Mouse (Mus musculus): ENCODE measurements at regions not wholly inside any gene's neighbourhood (a gene's known extent, or its start where the extent isn't known, plus 50 kb on each side); places are given as distances from the start of the nearest gene placed in this dataset.
"Not testable (repeated sequence)": the region's sequence is repeated elsewhere in the genome, so short reads cannot be mapped to it uniquely, and the experiment has no call there.

GRCm38 (mm10) chr11:16594832-16595231 is 86.5 kb upstream of the Sec61g start:
- Histone ChIP-seq H3K27me3 (ENCODE audit: control insufficient read depth, insufficient read depth, low read length) (no peaks in the 10 kb centered on the region), H3K27ac (ENCODE audit: insufficient read depth, low read depth, low read length) (no peak overlapping the region), H3K4me3 (ENCODE audit: low read depth, low read length) (no peak overlapping the region), H3K36me3 (ENCODE audit: control insufficient read depth, insufficient read depth, low read length) (no peaks in the 10 kb centered on the region), H3K4me1 (ENCODE audit: control insufficient read depth, insufficient read depth, insufficient read length, low read length) (no peaks in the 10 kb centered on the region; the same call in 1 of the 2 replicates)
- 58% methylated on average over 1 of the region's 1 CpGs for WGBS
- TF ChIP-seq CTCF (IDR thresholded peaks at IDR 0.05; ENCODE audit: extremely low read depth, insufficient read length, insufficient replicate concordance, low read depth, low read length): no peak
- TF ChIP-seq POLR2A (IDR thresholded peaks at IDR 0.05; ENCODE audit: low read depth, low read length): no peak

GRCm38 (mm10) chr11:16597038-16597830 is 89.0 kb upstream of the Sec61g start:
- Histone ChIP-seq H3K27me3 (ENCODE audit: control insufficient read depth, insufficient read depth, low read length) (no peaks in the 10 kb centered on the region), H3K4me1 (ENCODE audit: control insufficient read depth, insufficient read depth, insufficient read length, low read length) (no peaks in the 10 kb centered on the region), H3K27ac (ENCODE audit: insufficient read depth, low read depth, low read length) (no peak overlapping the region), H3K36me3 (ENCODE audit: control insufficient read depth, insufficient read depth, low read length) (no peaks in the 10 kb centered on the region), H3K4me3 (ENCODE audit: low read depth, low read length) (no peak overlapping the region)
- 87% methylated on average over 6 of the region's 6 CpGs for WGBS
- no peak for TF ChIP-seq CTCF (IDR thresholded peaks at IDR 0.05; ENCODE audit: extremely low read depth, insufficient read length, insufficient replicate concordance, low read depth, low read length)
- TF ChIP-seq POLR2A (IDR thresholded peaks at IDR 0.05; ENCODE audit: low read depth, low read length): no peak

- Histone ChIP-seq H3K4me1 (ENCODE audit: control insufficient read depth, insufficient read depth, insufficient read length, low read length) (no peaks in the 10 kb centered on the region), H3K4me3 (ENCODE audit: low read depth, low read length) (no peak overlapping the region), H3K36me3 (ENCODE audit: control insufficient read depth, insufficient read depth, low read length) (no peaks in the 10 kb centered on the region), H3K27me3 (ENCODE audit: control insufficient read depth, insufficient read depth, low read length) (no peaks in the 10 kb centered on the region), H3K27ac (ENCODE audit: insufficient read depth, low read depth, low read length) (no peak overlapping the region)
- WGBS: 89% methylated on average over 3 of the region's 3 CpGs
- TF ChIP-seq POLR2A (IDR thresholded peaks at IDR 0.05; ENCODE audit: low read depth, low read length) (no peak), CTCF (IDR thresholded peaks at IDR 0.05; ENCODE audit: extremely low read depth, insufficient read length, insufficient replicate concordance, low read depth, low read length) (no peak)
Measured at GRCm38 (mm10) chr11:16602947-16603346, 94.7 kb upstream of the Sec61g start.

GRCm38 (mm10) chr11:16606435-16607214 is 98.3 kb upstream of the Sec61g start:
- Histone ChIP-seq H3K27me3 (ENCODE audit: control insufficient read depth, insufficient read depth, low read length) (no peaks in the 10 kb centered on the region), H3K36me3 (ENCODE audit: control insufficient read depth, insufficient read depth, low read length) (no peaks in the 10 kb centered on the region), H3K4me3 (ENCODE audit: low read depth, low read length) (no peak overlapping the region), H3K27ac (ENCODE audit: insufficient read depth, low read depth, low read length) (no peak overlapping the region), H3K4me1 (ENCODE audit: control insufficient read depth, insufficient read depth, insufficient read length, low read length) (no peaks in the 10 kb centered on the region)
- TF ChIP-seq CTCF (IDR thresholded peaks at IDR 0.05; ENCODE audit: extremely low read depth, insufficient read length, insufficient replicate concordance, low read depth, low read length) (no peak), POLR2A (IDR thresholded peaks at IDR 0.05; ENCODE audit: low read depth, low read length) (no peak)
- 73% methylated on average over 7 of the region's 7 CpGs for WGBS

GRCm38 (mm10) chr11:16607900-16608422 is 99.7 kb upstream of the Sec61g start:
- H3K36me3 ChIP-seq (ENCODE audit: control insufficient read depth, insufficient read depth, low read length); H3K27me3 ChIP-seq (ENCODE audit: control insufficient read depth, insufficient read depth, low read length); H3K4me3 ChIP-seq (ENCODE audit: low read depth, low read length); H3K4me1 ChIP-seq (ENCODE audit: control insufficient read depth, insufficient read depth, insufficient read length, low read length); H3K27ac ChIP-seq (ENCODE audit: insufficient read depth, low read depth, low read length): not testable (repeated sequence)
- 92% methylated on average over 3 of the region's 3 CpGs for WGBS

GRCm38 (mm10) chr11:16611741-16612140 is 103.5 kb upstream of the Sec61g start:
- H3K4me3 ChIP-seq (ENCODE audit: low read depth, low read length): no peak overlapping the region
- WGBS: 67% methylated on average over 2 of the region's 2 CpGs
- no peaks in the 10 kb centered on the region for H3K27me3 ChIP-seq (ENCODE audit: control insufficient read depth, insufficient read depth, low read length)
- TF ChIP-seq POLR2A (IDR thresholded peaks at IDR 0.05; ENCODE audit: low read depth, low read length) (no peak), CTCF (IDR thresholded peaks at IDR 0.05; ENCODE audit: extremely low read depth, insufficient read length, insufficient replicate concordance, low read depth, low read length) (no peak)
- H3K4me1 ChIP-seq (ENCODE audit: control insufficient read depth, insufficient read depth, insufficient read length, low read length): no peaks in the 10 kb centered on the region
- H3K36me3 ChIP-seq (ENCODE audit: control insufficient read depth, insufficient read depth, low read length): no peaks in the 10 kb centered on the region
- H3K27ac ChIP-seq (ENCODE audit: insufficient read depth, low read depth, low read length): no peak overlapping the region

GRCm38 (mm10) chr11:16612524-16612923 is 104.2 kb upstream of the Sec61g start:
- WGBS: 83% methylated on average over 3 of the region's 3 CpGs
- TF ChIP-seq CTCF (IDR thresholded peaks at IDR 0.05; ENCODE audit: extremely low read depth, insufficient read length, insufficient replicate concordance, low read depth, low read length): no peak
- no peak for TF ChIP-seq POLR2A (IDR thresholded peaks at IDR 0.05; ENCODE audit: low read depth, low read length)
- H3K27me3 ChIP-seq (ENCODE audit: control insufficient read depth, insufficient read depth, low read length): no peaks in the 10 kb centered on the region
- no peaks in the 10 kb centered on the region for H3K4me1 ChIP-seq (ENCODE audit: control insufficient read depth, insufficient read depth, insufficient read length, low read length)
- H3K27ac ChIP-seq (ENCODE audit: insufficient read depth, low read depth, low read length): no peak overlapping the region
- H3K4me3 ChIP-seq (ENCODE audit: low read depth, low read length): no peak overlapping the region
- H3K36me3 ChIP-seq (ENCODE audit: control insufficient read depth, insufficient read depth, low read length): no peaks in the 10 kb centered on the region

Measured in small intestine, adult 2 months (tissue).